Mouse (Mus musculus) liver, embryonic 14.5 days (tissue): Measurements from ENCODE around the gene Hmgb1.

Experiments
- CTCF ChIP-seq: IDR thresholded peaks from 2 replicates; pipeline ENCODE4 v1.5.1; 2016; ENCODE audit warnings: antibody characterized with exemption, low read depth, control low read depth
- EP300 ChIP-seq: IDR thresholded peaks from 2 replicates; pipeline ENCODE4 v1.6.1; 2016; ENCODE audit warnings: antibody characterized with exemption, low read depth

DNA sequence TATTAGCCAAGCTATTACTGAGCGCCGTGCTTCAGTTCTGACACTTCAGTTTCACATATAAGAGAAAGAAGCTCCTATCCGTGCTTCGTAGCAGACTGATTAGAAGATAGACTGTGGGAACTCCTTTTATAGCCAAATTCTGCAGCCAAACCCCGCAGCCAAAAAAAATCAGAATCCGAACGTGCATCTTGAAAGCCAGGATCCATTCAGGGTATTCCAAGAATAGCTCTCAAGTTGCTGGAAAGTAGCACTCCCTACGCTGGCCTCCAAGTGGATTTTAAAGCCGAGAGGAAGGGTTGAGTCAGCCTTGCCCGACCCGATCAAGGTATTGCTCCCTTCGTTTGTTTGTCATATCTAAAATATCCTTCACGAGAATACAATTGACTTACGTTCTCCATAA lies 93.0 kb downstream of the Hmgb1 start:
- TF ChIP-seq CTCF = no peak
- no peak for TF ChIP-seq EP300
